Mouse (Mus musculus) heart, postnatal 0 days (tissue): ENCODE measurements around the gene Magi1. TPM values are rescaled to one million over a fixed set of nuclear protein-coding genes. Genes with fewer than 3 reads are reported as not detected.

Source experiments
- ATAC-seq: fragments of 200-750 bp; cut with Nextera tagmentation; 2 replicates; pipeline ENCODE4 v1.8.0; 2017; ENCODE audit warnings: low read depth, moderate number of reproducible peaks, moderate library complexity; ENCODE audit not compliant: insufficient read depth
- DNase-seq: peaks from one replicate; pipeline ENCODE4 v3.0.0-alpha.2; 2016; ENCODE audit warnings: low spot score
- H3K27ac ChIP-seq: fragments of 300-500 bp; sonication (generic); 2 replicates; pipeline ENCODE4 v1.5.1; 2014; ENCODE audit warnings: low read depth, mild to moderate bottlenecking
- H3K27me3 ChIP-seq: fragments of 300-500 bp; sonication (generic); 2 replicates; pipeline ENCODE4 v1.6.1; 2014; ENCODE audit warnings: low read length, mixed read lengths; ENCODE audit not compliant: control insufficient read depth, insufficient read depth
- H3K36me3 ChIP-seq: fragments of 300-500 bp; sonication (generic); replicated peaks from 2 replicates; pipeline ENCODE4 v1.6.1; 2014; ENCODE audit warnings: low read length, mixed read lengths; ENCODE audit not compliant: control insufficient read depth, insufficient read depth
- H3K4me1 ChIP-seq: fragments of 300-500 bp; sonication (generic); 2 replicates; pipeline ENCODE4 v1.6.1; 2014; ENCODE audit warnings: antibody characterized with exemption; ENCODE audit not compliant: control insufficient read depth, insufficient read depth
- H3K4me2 ChIP-seq: fragments of 300-500 bp; sonication (generic); 2 replicates; pipeline ENCODE4 v1.6.1; 2014; ENCODE audit warnings: low read depth, mild to moderate bottlenecking, low read length, moderate library complexity
- H3K4me3 ChIP-seq: fragments of 300-500 bp; sonication (generic); 2 replicates; pipeline ENCODE4 v1.5.1; 2014; ENCODE audit warnings: low read depth, low read length
- H3K9ac ChIP-seq: fragments of 300-500 bp; sonication (generic); replicated peaks from 2 replicates; pipeline ENCODE4 v1.6.1; 2014; ENCODE audit warnings: low read depth, low read length, mixed read lengths
- H3K9me3 ChIP-seq: fragments of 300-500 bp; sonication (generic); replicated peaks from 2 replicates; pipeline ENCODE4 v1.6.1; 2016; ENCODE audit warnings: low read length; ENCODE audit not compliant: control insufficient read depth
- CTCF ChIP-seq: IDR thresholded peaks from 2 replicates; pipeline ENCODE4 v1.5.1; 2016; ENCODE audit warnings: antibody characterized with exemption, control low read depth, low read depth
- EP300 ChIP-seq: IDR thresholded peaks from 2 replicates; pipeline ENCODE4 v1.6.1; 2016; ENCODE audit warnings: antibody characterized with exemption, low read depth
- WGBS: fragments of 180-500 bp; shearing (Covaris S2); extraction: QIAGEN DNeasy Blood & Tissue Kit; methylation state at CpG from one replicate; pipeline ENCODE4 v1.1.7; 2014; 5-methylcytosine and 5-hydroxymethylcytosine counted together
- polyA plus RNA-seq: library from polyadenylated mRNA; unstranded; fragments of >200 nt; fragmentation: Nextera tagmentation; extraction: Ambion mirVana; gene quantifications from 2 replicates; pipeline ENCODE4 v1.2.1, GENCODE M21; 2015
- total RNA-seq: library from RNA; depleted of rRNA; stranded (reverse); fragments of >200 nt; gene quantifications from 2 replicates; pipeline ENCODE4 v1.2.3, GENCODE M21; 2014; ENCODE audit warnings: low replicate concordance

The Magi1 gene
- total and polyA plus RNA-seq, 2 experiments from 2014 or later, result 4.6 to 15.3 TPM

DNA sequence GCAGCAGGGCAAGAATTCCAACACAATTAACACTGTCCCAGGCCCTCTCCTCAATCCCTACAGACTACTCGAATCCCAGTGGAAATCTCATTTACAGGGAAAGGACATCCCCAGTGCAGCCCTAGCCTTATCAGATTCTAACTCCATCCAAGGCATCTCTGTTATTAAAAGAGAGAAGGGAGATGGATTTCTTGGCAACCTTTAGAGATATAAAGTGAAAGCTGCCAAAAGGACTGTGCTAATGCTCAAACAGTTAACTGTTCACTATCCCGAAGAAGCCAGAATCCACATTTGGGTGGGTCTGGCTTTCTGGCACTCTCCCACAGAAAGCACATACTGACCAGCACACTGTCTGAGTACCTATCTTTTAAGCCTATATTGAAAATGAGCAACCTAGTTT is 159.4 kb downstream of the Magi1 start:
- H3K36me3 ChIP-seq, result no peaks in the 10 kb centered on the region
- DNase-seq (no peak), ATAC-seq (no peak)
- H3K27ac ChIP-seq, result no peak overlapping the region
- no peak overlapping the region for H3K9ac ChIP-seq
- no peak overlapping the region for H3K4me3 ChIP-seq
- 41% methylated on average over 2 of the region's 2 CpGs for WGBS
- H3K27me3 ChIP-seq, result no peaks in the 10 kb centered on the region
- TF ChIP-seq CTCF, result no peak
- no peak for TF ChIP-seq EP300
- no peak overlapping the region for H3K4me2 ChIP-seq
- H3K4me1 ChIP-seq, result peaks cover 30% of the 10 kb centered on the region
- no peaks in the 10 kb centered on the region for H3K9me3 ChIP-seq

DNA sequence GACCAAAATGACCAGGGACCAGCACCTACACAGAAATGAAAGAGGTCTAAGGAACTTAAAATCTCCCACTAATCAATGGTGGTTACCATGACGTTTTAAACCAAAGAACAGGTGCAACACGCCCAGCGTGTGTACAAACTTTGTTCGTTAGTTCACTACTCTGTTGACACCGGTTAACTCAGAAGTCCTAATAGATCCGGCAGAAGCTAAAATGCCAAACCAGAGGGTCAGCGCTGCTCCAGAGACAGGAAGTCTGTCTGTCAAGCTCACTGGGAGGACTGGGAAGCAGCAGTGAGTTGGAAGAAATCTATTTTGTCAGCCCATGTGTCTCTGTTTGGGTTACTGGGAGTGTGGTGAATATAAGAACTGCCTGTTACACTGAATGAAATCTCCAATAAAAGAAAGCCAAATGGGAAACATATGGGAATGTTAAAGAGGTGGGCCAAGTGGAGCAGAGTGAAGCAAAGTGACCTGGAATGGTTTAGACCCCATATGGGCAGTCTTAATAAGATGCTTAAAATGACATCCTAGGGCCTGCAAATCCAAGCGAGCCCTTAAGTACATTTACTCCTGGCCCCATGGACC is 161.1 kb downstream of the Magi1 start:
- H3K4me1 ChIP-seq, result peaks cover 17% of the 10 kb centered on the region

DNA sequence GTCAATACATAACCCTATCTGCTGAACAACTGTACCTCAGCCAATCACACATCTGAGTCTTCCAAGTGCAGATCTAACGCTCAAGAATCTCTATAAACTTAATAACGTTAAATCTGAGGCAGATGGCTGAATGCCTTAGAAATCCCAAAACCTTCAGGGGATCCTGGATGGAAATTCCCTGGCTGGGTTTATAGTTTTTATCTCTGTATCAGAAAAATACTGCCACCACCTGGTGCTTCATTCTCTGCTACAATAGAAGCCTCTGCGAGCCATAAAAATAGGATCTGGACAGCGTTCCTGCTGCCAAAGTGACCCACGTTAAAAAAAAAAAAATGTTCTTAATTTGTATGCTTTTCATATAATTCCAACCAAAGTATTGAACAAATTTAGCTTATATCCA is 162.2 kb downstream of the Magi1 start:
- TF ChIP-seq CTCF (no peak), EP300 (no peak)
- no peak overlapping the region for H3K4me3 ChIP-seq
- H3K27ac ChIP-seq, result no peak overlapping the region
- peaks cover 9% of the 10 kb centered on the region for H3K4me1 ChIP-seq
- DNase-seq (no peak), ATAC-seq (no peak)
- WGBS, result 44% methylated on average over 5 of the region's 5 CpGs
- H3K4me2 ChIP-seq, result no peak overlapping the region
- no peaks in the 10 kb centered on the region for H3K9me3 ChIP-seq
- H3K9ac ChIP-seq, result no peak overlapping the region
- H3K27me3 ChIP-seq, result no peaks in the 10 kb centered on the region
- no peaks in the 10 kb centered on the region for H3K36me3 ChIP-seq

More for the DNA sequence above, 161.1 kb downstream of the Magi1 start:
- DNase-seq (no peak), ATAC-seq (no peak)
- H3K4me2 ChIP-seq, result no peak overlapping the region
- H3K9me3 ChIP-seq, result no peaks in the 10 kb centered on the region
- no peak overlapping the region for H3K4me3 ChIP-seq
- H3K9ac ChIP-seq, result no peak overlapping the region
- no peak for TF ChIP-seq CTCF
- no peak for TF ChIP-seq EP300
- no peak overlapping the region for H3K27ac ChIP-seq
- no peaks in the 10 kb centered on the region for H3K27me3 ChIP-seq
- no peaks in the 10 kb centered on the region for H3K36me3 ChIP-seq
- WGBS, result 64% methylated on average over 8 of the region's 8 CpGs

DNA sequence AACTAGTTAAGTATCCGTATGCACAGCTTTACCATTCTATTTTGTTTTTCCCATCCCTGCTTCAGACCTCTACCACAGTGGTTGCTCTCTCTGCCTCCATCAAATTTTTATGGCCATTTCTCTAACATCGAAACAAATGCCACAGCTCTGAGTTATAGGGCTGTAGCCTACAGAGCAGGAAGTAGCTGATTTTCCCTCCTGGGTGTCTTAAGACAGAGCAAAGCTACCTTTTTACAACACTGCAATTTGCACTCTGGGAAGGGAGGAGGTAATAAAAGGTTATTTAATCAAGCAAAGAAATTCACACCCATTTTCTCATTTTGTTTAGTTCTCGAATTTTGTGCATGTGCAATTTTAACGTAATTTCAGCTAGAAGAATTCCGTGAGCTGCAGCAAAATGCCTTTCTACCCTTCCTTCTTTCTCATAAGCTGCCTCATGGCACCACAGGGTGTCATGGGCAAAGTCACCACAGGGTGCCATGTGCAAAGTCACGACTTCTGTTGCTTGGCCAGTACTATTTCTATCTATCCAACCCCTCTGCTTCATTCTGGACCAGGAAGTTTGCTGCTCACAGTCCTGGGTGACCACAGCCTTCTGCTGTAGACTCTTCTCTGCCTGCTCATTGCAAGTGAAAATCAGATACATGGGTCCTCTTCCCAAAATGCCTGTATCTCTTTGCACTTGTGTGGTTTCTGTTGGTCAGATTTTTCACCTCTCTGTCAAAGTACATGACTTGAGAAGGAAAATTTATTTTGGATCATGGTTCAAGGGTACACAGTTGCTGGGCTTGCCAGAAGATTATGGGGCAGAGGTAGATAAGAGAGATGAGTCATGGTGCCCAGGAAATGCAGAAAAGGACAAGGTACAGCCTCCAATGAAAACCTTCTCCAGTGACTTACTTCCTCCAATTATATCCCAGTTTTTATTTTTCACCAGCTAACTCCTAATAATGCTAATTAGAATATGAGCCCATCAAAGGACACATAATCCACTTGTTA is 167.0 kb downstream of the Magi1 start:
- Histone ChIP-seq H3K4me1 (peaks cover 3% of the 10 kb centered on the region; the same call in 1 of the 2 replicates), H3K27ac (no peak overlapping the region), H3K9ac (no peak overlapping the region), H3K27me3 (no peaks in the 10 kb centered on the region), H3K36me3 (no peaks in the 10 kb centered on the region), H3K4me2 (no peak overlapping the region), H3K9me3 (no peaks in the 10 kb centered on the region), H3K4me3 (no peak overlapping the region)
- WGBS, result 91% methylated on average over 6 of the region's 6 CpGs
- TF ChIP-seq CTCF, result no peak
- TF ChIP-seq EP300, result no peak
- ATAC-seq (no peak), DNase-seq (no peak)

DNA sequence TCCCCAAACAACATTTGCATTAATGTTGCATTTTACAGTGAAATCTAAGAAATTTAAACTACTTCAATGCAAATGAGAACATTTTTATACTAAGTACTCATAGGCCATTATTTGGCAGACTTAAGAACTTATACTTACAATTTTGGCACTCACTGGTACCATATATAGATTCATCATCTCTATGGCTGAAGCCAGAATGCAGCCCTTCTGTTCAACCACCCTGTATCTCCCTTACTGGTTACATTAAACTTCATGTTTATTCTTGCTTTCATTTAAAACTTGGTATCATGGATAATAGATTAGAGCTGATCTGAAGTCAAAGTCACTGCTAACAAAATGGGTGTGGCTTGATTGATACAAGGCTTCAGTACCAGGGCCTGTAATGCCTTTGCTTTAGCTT is 171.9 kb downstream of the Magi1 start:
- Histone ChIP-seq H3K4me3 (no peak overlapping the region), H3K36me3 (no peaks in the 10 kb centered on the region), H3K4me1 (0 out of 2 replicates have a peak, but pooled peaks cover 5% of the 10 kb centered on the region), H3K27me3 (no peaks in the 10 kb centered on the region), H3K4me2 (no peak overlapping the region), H3K9ac (no peak overlapping the region), H3K27ac (no peak overlapping the region), H3K9me3 (no peaks in the 10 kb centered on the region)
- ATAC-seq (no peak), DNase-seq (no peak)
- no peak for TF ChIP-seq EP300
- TF ChIP-seq CTCF, result no peak
